Mouse (Mus musculus) adrenal gland, postnatal 25 days (tissue): ENCODE measurements around the gene Erh. TPM values are rescaled to one million over a fixed set of nuclear protein-coding genes. Genes with fewer than 3 reads are reported as not detected.

Experiments used
- DNase-seq: peaks from one replicate; pipeline ENCODE4 v3.0.0; 2021; ENCODE audit warnings: mixed read lengths
- total RNA-seq: library from RNA; stranded (reverse); gene quantifications from 2 replicates; pipeline ENCODE4 v1.2.3, GENCODE M21; 2021

Erh gene
- total RNA-seq, 1 experiment from 2014 or later = 50.2 TPM

DNA sequence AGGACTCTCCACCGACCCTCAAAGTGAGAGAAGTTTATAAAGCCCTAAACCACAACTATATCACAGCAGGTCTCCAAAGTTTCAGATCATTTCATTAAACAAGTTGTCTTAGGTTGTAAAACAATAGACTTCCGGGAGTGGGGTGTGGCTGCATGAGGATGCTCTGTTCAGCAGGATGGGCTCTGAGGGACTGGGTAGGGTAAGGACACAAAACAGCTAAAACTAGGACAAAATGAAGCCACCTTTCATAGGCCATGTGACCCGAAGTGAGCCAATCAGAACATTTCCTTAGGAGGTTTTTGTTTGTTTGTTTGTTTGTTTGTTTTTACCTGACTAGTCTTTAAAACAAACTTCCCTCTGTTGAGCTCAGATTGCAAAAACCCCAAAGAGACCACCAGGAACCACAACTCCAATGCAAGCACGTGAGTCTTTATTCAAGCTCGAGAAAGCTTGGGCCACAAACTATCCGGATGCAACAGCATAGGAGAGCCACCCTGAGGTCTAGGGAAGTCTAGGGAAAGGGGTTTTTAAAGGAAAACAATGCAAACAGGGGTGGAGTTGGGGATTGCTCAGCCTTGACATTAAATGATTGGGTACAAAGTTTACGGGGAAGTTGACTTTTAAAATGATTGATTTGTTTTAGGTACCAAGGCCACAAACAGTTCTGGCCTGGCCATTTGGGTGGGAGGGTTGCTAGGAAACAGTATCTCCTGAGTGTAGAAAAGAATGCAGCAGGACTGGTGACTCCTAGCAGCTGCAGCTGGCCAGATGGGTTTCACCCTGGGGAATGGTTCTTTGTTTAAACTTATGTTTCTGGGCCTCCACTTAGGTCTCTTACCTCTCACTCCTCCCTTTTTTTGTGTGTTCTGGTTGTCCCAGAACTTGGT lies 28.5 kb downstream of the Erh start:
- no peak for DNase-seq

DNA sequence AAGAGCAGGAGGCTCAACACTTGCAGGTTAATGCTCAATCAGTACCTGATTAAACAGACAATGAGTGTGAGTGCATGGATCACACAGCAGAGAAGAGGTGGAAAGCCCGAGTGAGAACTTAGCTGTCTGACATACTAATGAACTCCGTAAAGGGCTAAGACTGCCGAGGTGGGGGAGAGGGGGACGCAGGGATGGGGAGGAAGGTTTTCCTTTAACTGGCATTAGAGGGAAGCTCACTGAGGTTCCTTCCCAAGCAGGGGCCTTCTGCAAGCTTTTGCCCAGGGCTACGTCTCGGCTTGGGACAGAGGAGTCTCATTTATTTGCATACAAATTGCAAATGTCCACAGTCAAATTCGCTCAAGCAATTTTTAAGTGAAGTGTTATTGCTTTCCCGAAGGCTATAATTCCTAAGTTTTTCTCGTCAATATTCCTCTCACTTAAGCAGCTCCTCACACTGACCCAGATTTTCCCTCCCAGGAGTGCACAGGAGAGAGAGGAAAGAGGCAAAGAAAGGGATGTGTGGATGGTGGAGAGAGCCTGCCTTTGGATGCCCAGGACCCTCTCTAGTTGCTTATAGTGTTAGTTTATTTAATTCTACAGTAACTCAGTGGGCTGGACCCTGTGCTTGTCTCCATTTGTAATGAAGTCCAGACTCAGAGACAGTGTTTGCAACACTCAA lies 31.9 kb downstream of the Erh start:
- DNase-seq = no peak

DNA sequence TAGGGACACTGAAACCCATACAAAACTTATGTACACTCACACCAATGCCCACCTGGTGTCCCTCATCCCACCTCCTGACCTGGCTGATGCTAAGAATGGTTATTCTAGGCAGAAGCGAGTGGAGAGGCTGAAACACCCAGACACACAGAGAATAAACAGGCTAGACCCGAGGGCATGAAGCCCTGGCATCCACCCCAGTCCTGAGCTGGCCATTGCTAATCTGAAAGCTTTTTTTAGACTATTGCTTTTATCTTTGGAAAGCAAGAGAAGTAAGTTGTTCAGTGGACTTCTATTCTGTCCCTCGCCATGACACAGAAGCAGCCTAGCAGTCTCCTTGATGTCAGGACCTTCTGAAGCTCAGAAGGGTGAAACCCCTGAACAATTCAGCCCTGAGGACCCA lies 34.2 kb downstream of the Erh start:
- no peak for DNase-seq

DNA sequence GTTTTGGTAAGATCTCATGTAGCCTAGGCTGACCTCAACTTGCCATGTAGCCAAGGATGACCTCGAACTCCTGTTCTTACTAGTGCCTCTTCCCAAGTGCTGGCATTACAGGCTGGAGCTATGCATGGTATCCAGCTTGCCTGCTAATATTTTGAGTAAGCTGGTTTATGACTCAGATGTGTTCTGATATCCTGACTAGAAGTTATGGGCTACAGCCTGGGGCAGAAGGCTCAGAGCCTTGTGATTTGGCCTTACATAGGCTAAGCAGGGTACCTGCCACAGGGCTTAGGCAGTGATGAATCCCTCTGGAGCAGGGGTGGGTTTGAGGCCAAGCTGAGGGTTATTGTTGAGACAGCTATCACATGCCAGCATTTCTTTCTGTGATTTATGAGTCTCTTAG lies 35.6 kb downstream of the Erh start:
- no peak for DNase-seq

DNA sequence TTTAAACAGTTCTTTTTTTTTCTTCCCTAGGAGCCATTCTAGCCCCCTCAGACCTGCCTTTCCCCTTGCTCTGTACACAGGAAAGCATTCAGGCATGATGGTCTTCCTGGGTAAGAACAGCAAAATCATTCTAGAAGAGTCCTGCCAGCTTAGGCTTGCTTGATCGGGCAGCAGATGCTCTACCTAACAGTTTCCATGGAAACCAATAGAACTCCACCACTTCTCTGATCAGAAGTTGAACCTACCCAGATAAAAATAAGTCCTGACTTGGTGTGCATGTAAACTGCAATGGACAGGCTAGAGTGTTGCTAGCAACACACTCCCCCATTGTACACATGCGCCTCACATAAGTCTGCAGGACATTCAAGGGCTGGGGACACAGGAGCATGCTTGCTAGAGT lies 39.9 kb downstream of the Erh start:
- DNase-seq = no peak

DNA sequence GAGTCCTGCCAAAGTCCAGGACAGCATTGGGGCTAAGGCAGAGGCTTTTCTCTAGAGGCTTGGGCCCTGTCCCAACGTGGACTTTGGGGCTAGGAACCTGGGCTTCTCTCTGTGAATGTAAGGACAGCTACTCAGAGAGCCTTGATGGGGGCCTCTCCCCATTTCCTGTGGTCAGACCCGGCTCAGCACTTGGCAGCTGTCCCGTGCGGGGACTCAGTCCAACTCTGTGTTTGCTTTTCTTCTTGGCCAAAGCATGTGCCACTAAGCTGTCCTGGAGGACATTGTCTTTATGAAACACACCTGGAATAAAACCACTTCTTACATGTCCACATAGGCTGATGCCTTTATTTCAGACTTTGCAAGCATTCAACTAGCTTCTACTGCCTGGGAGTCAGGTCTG lies 40.6 kb downstream of the Erh start:
- DNase-seq = peak; percentile 41

DNA sequence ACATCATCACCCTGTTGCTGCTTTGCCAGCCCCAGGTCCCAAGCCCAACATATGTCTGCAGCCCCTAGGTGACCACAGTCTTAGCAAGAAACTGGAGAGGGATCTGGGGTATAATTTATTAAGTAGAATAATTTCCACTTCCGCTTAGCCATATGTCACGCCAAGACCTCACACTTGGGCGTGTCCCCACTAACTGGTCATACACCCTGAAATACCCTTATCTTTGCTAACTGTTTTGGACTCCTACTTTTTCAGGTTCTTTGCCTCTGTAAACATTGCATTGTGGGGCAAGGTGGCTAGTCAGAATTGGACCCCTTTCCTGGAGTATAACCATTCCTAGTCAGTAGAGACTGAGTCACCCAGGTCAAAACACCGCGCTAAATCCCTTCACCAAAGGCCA lies 41.7 kb downstream of the Erh start:
- DNase-seq = no peak

DNA sequence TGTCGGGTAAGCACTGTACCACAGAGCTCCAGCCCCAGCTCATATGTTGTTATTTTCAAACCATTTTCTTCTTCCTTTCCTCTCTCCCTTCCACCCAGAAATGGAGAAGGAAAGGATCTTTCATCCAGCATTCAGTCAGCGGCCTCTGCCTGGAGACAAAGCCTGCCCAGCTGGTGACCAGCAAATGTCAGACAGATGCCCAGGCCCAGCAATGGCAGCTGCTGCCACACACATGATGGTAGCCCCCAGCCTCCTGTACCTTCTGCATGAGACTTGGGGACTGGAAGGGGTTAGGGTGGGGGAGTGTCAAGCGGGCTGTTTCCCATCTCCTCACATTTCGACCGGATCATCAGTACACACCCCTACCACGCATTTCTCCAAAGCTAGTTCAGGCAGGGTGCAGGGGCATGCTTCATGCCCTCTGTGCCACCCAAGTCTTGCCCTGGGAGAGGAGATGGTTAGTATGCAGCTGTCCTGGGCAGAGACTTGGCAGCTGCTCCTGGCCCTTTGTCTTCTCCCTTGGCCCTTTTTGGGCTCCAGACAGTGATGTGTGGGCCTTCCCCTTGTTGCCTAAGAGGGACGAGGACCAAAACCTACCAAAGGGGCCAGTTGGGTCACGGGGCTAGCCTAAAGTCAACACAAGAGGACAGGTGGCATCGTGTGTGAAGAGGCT lies 42.4 kb downstream of the Erh start:
- no peak for DNase-seq

DNA sequence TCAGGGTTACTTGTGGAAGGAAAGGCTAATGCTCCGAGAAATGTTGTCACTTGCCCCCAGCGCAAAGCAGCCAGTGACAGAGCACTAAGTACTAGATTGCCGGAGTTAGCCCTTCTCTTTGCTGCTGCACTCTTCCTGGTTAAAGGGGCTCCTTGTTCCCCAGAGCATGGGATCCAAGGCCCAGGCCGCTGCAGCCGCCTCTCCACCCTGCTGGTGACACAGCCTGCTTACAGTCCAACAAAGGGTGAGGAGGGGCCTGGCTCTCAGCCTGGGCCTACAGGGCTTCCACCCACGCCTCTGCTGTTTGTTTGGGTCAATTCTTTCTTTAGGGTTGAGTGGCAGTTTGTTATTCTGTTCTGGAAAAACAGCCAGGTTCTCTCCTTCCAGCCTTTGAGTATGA lies 45.4 kb downstream of the Erh start:
- DNase-seq = peak; percentile 31

DNA sequence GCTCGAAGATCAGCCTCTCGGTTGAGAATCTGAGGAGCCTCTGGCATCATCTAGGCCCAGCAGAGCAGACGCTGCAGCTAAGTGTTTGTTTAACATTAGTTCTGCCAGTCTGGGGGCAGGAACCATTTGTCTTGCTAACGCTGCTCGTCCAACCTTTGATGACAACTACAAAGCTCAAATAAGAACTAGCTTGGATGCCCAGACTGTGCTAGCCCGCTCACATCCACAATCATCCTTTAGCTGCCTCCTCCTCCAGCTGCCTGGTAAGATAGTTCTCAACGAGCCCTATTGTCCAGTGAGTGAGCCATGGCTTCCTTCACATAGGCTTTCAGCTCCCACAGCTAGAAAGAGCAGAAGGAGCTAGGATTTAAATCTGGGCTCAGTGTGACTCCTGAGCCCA lies 45.9 kb downstream of the Erh start:
- DNase-seq = no peak

DNA sequence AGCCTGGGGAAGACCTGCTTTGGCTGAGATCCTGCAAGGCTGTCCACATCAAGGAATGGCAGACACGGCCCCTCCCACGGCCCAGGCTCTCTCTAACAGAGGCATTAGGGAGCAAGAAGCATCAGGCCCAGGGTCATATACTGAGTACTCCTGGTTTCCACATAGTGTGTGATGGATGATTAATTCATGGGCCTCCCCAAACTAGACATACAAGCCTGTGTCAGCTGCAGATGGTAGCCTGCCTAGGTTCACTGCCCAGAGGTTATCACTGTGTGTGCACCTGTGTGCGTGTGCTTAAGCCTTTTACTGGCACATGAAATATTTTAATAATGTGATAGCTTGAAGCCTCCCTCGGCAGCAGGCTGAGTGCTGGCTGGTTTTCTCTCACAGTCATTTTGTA lies 48.2 kb downstream of the Erh start:
- no peak for DNase-seq

DNA sequence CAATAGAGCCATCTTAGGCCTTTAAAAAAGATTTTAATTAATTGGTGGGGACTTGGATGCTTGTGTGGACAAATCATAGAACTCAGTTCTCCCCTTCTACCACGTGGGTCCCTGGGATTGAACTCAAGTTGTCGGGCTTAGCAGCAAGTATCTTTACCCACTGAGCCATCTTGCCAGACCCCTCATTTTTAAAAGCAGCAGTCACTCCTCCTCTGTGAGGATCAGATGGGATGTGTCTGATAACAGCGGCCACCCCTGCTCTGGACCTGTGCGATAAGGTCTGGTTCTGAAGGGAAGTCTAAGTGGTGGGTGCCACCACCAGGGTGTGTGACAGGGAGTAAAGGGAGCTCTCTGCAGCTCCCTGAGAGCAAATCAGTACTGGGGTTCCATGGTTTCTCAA lies 48.6 kb downstream of the Erh start:
- DNase-seq = no peak

DNA sequence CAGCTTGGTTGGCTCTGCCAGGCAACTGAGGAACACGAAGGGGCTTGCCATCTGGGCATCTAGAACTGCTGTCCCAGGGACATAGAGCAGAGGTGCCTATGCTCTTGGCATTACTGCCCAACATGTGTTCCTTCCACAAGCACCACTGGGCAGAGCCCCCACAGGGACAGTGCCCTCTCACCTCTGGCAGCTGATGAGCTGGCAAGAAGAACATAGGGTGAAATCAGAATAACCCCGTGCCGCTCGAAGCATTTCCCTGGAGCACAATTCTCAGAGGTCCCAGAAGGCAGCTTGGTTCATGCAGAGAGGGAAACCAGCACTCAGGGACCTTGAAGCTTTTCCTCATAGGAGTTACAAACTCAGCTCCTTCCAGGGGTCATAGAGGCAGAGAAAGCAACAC lies 49.4 kb downstream of the Erh start:
- peak; percentile 14 for DNase-seq

DNA sequence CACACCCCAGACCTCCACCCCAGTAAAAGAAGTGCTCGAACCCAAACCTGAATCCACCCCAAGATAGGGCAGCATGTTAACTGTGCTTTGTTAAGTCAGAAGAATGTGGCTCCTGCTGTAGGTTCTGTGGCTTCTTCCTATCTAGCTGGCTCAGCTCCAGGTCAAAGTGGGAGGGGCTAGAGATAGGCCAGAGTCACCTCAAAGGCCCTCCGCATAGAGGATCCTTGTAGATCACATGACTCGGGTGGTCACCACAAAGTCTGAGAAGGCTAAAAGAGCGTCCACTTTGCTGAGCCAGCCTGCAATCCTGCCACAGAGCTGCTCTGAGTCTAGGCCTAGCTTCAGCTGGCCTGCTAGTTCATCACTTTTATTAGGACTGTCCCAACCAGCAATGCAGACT lies 50.0 kb downstream of the Erh start:
- no peak for DNase-seq

DNA sequence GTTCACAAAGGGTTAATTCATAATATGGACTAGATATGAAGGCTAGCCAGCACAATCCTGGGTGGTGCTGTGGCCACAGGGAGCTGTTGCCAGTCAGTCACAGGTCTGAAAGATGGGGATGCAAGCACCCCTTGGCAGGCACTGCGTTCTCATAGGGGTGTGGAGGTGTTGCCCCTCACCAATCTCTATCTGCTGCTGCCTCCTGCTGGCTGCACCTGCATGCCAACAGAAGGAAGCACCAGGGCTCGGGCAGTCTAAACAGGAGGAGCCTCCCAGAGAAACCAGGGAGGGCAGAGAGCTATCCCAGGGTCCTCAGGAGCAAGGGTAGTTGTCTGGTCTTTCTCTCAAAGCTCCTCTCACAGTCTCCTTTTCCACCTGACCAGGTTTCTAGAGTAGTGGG lies 59.2 kb downstream of the Erh start:
- DNase-seq = peak; percentile 12

Other genes starting within 250 kb of the Erh start
- gene Dcaf5, start 207.7 kb downstream of the Erh start, total RNA-seq = 28.7 and 37.2 TPM in 2 replicates
- gene Exd2, start 181.2 kb downstream of the Erh start, total RNA-seq = 20.4 and 22.5 TPM in 2 replicates
- gene Galnt16, start 126.1 kb downstream of the Erh start, total RNA-seq = 6.8 and 8.0 TPM in 2 replicates
- gene Slc39a9, start 458 bp downstream of the Erh start, total RNA-seq = 44.5 and 48.4 TPM in 2 replicates
- gene Plekhd1, start 48.2 kb upstream of the Erh start, total RNA-seq = not detected in 2 replicates
- gene Ccdc177, start 116.3 kb upstream of the Erh start, total RNA-seq = 0.09 TPM in 1 of 2 replicates, not detected in the other
- gene Susd6, start 146.2 kb upstream of the Erh start, total RNA-seq = 50.2 and 54.2 TPM in 2 replicates